Comparison of ENCODE assay signal across 8 mouse cellular contexts in the genomic region with DNA sequence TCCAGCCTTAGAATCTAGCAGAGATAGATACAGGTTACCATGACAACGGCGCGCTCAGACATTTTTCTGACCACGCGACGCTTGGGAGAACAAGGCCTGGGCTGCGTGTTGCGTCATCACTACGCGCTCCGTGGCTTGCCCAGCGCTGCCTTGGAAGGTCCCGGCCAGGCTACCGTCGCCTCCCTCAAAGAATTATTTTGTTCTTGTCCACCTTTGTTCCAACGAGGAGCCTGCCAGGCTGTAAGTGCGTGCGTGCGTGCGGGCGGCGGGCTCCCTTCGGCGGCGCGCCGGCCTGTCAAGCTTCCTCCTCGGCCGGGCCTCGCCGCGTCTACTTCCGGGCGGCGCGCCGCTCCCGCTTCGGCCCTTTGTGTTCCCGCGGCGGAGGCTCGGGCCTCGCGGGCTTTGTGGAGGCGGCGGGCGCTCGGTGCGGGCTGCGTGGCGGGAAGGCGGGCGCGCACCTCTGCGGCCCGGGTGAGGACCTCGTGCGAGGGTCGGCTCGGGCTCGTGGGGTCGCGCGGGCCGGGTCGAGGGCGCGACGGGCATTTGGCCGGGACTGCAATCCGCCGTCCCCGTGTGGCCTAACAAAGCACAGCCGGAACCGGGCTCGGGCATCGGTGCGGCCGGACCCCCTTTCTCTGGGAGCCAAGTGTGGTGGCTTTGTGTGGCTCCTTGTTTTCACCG. TPM values are rescaled to one million over a fixed set of nuclear protein-coding genes. Genes with fewer than 3 reads are reported as not detected.
DNase-seq lines count a peak whose midpoint lies in the region; ATAC-seq lines count a peak whose summit lies in the region.

TSS of gene Smarcad1 (plus strand) at position 93 of the 681 bp plus-strand sequence.

- intact Hi-C loops in gastrocnemius, postnatal 14 days (cut with DNase I; ENCODE audit: low total_unique reads) = no loop called here
- intact Hi-C loops in left cerebral cortex, postnatal 10 days (cut with DNase I) = no loop called here

- peak; percentile 86 for ATAC-seq in inflammation-experienced regulatory T-cells, adult 6 months
- ATAC-seq in megakaryocyte-erythroid progenitor cell, adult 5-6 weeks (replicated peaks; ENCODE audit: low FRiP score, low TSS enrichment, poor library complexity, severe bottlenecking) = peak; percentile 95

- peak; percentile 93 to 98 for DNase-seq in adrenal gland, adult (ENCODE audit: inconsistent age in 2 of 2, low spot score in 1 of 2)
- peak; percentile 98 for DNase-seq in embryo, embryonic 10.5 days (ENCODE audit: low spot score)
- DNase-seq in gastrocnemius, postnatal 14 days = peak; percentile 89
- peak; percentile 95 for DNase-seq in left cerebral cortex, postnatal 10 days (ENCODE audit: extremely low spot score in 1 of 2, low spot score in 2 of 2)
- DNase-seq in right cerebral cortex, postnatal 25 days = peak; percentile 94
- peak; percentile 87 to 88 for DNase-seq in urinary bladder, postnatal 4 days (ENCODE audit: low spot score in 2 of 2)

RNA-seq across cellular contexts. Expression of gene Smarcad1, which starts in this region (rescaled TPM):
- 10 to 100 TPM; 13.3 to 13.5 TPM for total RNA-seq in gastrocnemius, postnatal 14 days (2021)
- polyA plus RNA-seq in inflammation-experienced regulatory T-cells, adult 6 months (2017; shearing (Covaris generic)) = 10 to 100 TPM; 33.8 to 56.1 (median 35.1) TPM
- total RNA-seq in left cerebral cortex, postnatal 10 days (2021) = 10 to 100 TPM; 43.6 to 45.1 TPM
- total RNA-seq in megakaryocyte-erythroid progenitor cell, adult 5-6 weeks (2014; fragmentation: Nextera tagmentation) = 72.8 and 80.1 TPM in 2 replicates
- 53.9 and 72.8 TPM in 2 replicates for total RNA-seq in megakaryocyte-erythroid progenitor cell, adult 5-6 weeks (2017)

Comparison
In these comparisons a context has a peak if more than half of its experiments do, and no peak if none do; other contexts are left out.
1. Peak in every context shown above with its lines: DNase-seq and ATAC-seq.